Mouse (Mus musculus): ENCODE measurements around the gene Ric8a. TPM values are rescaled to one million over a fixed set of nuclear protein-coding genes. Genes with fewer than 3 reads are reported as not detected.
A peak's percentile ranks its signal among the peaks of the same experiment; 100 is the strongest.

Gene Ric8a
- polyA plus RNA-seq, 1 experiment from 2014 or later: 88.5 TPM

DNA sequence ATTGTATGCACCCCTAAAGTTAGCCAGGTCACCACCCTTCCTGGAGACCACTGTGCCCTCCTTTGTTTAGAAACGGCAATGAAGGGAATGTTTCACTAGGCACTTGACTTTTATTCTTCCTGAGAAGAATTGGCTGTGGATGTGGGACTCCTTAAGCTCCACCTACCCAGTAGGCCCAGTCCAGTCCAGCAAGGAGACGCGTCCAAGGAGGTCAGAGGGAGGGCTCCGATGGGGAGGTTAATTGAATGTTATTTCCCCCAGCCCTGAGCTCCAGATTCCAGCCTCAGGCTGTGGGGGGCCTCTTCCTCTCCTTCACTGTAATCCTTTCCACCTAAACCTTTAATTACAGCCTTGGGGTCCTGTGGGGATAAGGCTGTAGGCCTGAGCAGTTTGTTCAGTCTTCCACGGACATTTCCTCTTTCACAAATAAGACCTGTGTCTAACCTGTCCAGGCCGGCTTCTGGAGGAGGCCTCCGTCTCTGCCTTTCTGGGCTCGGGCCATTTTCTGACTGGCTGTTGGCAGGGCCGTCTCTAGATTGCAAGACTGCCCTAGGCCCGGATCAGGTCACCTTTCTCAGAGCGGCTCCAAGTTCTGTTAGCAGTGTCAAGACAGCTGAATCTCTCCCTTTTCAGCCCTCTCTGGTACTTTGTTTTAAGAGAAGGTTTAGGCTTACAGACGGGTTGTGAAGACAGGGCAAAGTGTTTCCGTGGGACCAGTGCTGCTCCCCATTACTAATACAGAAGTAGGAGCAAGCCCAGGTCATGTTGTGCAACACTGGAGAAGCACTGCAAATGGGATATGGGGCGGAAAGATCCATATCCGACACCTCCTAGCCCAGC, 45.5 kb downstream of the Ric8a start:
- no peaks in the 10 kb centered on the region for H3K27me3 ChIP-seq
- H3K9ac ChIP-seq: no peak overlapping the region
- H3K4me1 ChIP-seq: 0 out of 2 replicates have a peak, but pooled peaks cover 4% of the 10 kb centered on the region
- peaks cover 26% of the 10 kb centered on the region for H3K36me3 ChIP-seq
- H3K4me3 ChIP-seq: no peak overlapping the region
- ATAC-seq (ENCODE audit: low FRiP score): no peak
- no peak overlapping the region for H3K4me2 ChIP-seq (replicated peaks)
- H3K9me3 ChIP-seq (replicated peaks): no peaks in the 10 kb centered on the region
- H3K27ac ChIP-seq: no peak overlapping the region
- 80% methylated on average over 15 of the region's 15 CpGs for WGBS

- Histone ChIP-seq H3K9ac (no peak overlapping the region; the same call in 1 of the 2 replicates), H3K4me3 (no peak overlapping the region), H3K27ac (no peak overlapping the region), H3K4me2 (replicated peaks) (no peak overlapping the region), H3K4me1 (0 out of 2 replicates have a peak, but pooled peaks cover 4% of the 10 kb centered on the region), H3K27me3 (no peaks in the 10 kb centered on the region), H3K9me3 (replicated peaks) (no peaks in the 10 kb centered on the region), H3K36me3 (peaks cover 16% of the 10 kb centered on the region)
- ATAC-seq (ENCODE audit: low FRiP score): no peak; the same call in 1 of the 2 replicates
- WGBS: 23% methylated on average over 13 of the region's 13 CpGs
Measured at GRCm38 (mm10) chr7:140903212-140903611, 46.5 kb downstream of the Ric8a start.

GRCm38 (mm10) chr7:140905642-140906081, 48.9 kb downstream of the Ric8a start:
- no peak overlapping the region for H3K9ac ChIP-seq
- no peak overlapping the region for H3K27ac ChIP-seq
- no peaks in the 10 kb centered on the region for H3K36me3 ChIP-seq
- H3K4me1 ChIP-seq: peaks cover 7% of the 10 kb centered on the region; the same call in 1 of the 2 replicates
- H3K4me2 ChIP-seq (replicated peaks): no peak overlapping the region
- 85% methylated on average over 2 of the region's 2 CpGs for WGBS
- H3K9me3 ChIP-seq (replicated peaks): no peaks in the 10 kb centered on the region
- H3K4me3 ChIP-seq: no peak overlapping the region
- H3K27me3 ChIP-seq: no peaks in the 10 kb centered on the region
- ATAC-seq (ENCODE audit: low FRiP score): no peak

DNA sequence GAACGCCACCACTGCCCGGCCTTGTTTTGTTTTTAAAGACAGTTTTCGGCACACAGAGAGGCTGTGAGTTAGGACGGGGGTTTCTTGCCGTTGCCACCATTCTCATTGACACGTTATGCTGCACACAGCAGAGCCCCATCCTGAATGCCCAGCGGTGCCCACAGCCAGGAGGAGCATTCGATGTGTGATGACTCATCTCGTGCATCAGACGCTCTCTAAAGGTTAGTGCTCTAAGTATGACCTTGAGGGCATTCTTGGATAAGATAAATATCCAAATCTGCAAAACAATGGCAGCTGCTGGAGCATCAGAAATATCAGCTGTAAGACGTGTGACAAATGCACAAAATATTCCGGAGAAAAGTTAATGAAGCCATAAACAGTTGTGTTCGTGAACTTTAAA, 50.4 kb downstream of the Ric8a start:
- no peaks in the 10 kb centered on the region for H3K36me3 ChIP-seq
- no peaks in the 10 kb centered on the region for H3K27me3 ChIP-seq
- H3K4me1 ChIP-seq: peaks cover 7% of the 10 kb centered on the region; the same call in 1 of the 2 replicates
- H3K27ac ChIP-seq: no peak overlapping the region
- 86% methylated on average over 13 of the region's 13 CpGs for WGBS
- H3K9me3 ChIP-seq (replicated peaks): no peaks in the 10 kb centered on the region
- no peak for ATAC-seq (ENCODE audit: low FRiP score)
- no peak overlapping the region for H3K9ac ChIP-seq
- H3K4me2 ChIP-seq (replicated peaks): no peak overlapping the region
- H3K4me3 ChIP-seq: no peak overlapping the region

DNA sequence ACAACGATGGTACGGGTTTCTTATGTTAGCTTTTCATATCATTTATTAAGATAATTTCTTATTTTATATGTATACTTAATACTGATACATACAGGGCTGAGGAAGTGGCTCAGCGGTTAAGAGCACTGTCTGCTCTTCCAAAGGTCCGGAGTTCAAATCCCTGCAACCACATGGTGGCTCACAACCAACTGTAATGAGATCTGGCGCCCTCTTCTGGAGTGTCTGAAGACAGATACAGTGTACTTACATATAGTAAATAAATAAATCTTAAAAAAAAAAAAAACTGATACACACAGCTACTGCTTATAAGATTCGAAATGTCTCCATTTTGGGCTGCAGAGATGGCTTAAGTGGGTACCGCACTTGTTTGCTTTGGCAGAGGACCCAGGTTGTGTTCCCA, 50.9 kb downstream of the Ric8a start:
- Histone ChIP-seq H3K4me2 (replicated peaks) (no peak overlapping the region), H3K36me3 (no peaks in the 10 kb centered on the region), H3K27ac (no peak overlapping the region), H3K9me3 (replicated peaks) (no peaks in the 10 kb centered on the region), H3K9ac (no peak overlapping the region), H3K4me3 (no peak overlapping the region), H3K27me3 (no peaks in the 10 kb centered on the region), H3K4me1 (peaks cover 7% of the 10 kb centered on the region; the same call in 1 of the 2 replicates)
- no peak for ATAC-seq (ENCODE audit: low FRiP score)
- 85% methylated on average over 7 of the region's 7 CpGs for WGBS

- Histone ChIP-seq H3K4me2 (replicated peaks) (no peak overlapping the region), H3K9ac (no peak overlapping the region), H3K4me3 (no peak overlapping the region)
Measured at GRCm38 (mm10) chr7:140908181-140908580, 51.4 kb downstream of the Ric8a start.

GRCm38 (mm10) chr7:140908634-140909107, 51.9 kb downstream of the Ric8a start:
- H3K4me2 ChIP-seq (replicated peaks): peak overlapping the region; percentile 76
- H3K9me3 ChIP-seq (replicated peaks): no peaks in the 10 kb centered on the region
- no peak overlapping the region for H3K27ac ChIP-seq
- ATAC-seq (ENCODE audit: low FRiP score): peak; percentile 56
- H3K4me3 ChIP-seq: peak overlapping the region; percentile 35
- no peaks in the 10 kb centered on the region for H3K27me3 ChIP-seq
- 1% methylated on average over 19 of the region's 19 CpGs for WGBS
- peaks cover 4% of the 10 kb centered on the region; the same call in 1 of the 2 replicates for H3K4me1 ChIP-seq
- peak overlapping the region; percentile 39; the same call in 1 of the 2 replicates for H3K9ac ChIP-seq
- no peaks in the 10 kb centered on the region for H3K36me3 ChIP-seq

More at GRCm38 (mm10) chr7:140908181-140908580, 51.4 kb downstream of the Ric8a start:
- Histone ChIP-seq H3K27ac (no peak overlapping the region), H3K27me3 (no peaks in the 10 kb centered on the region), H3K4me1 (peaks cover 4% of the 10 kb centered on the region; the same call in 1 of the 2 replicates), H3K36me3 (no peaks in the 10 kb centered on the region), H3K9me3 (replicated peaks) (no peaks in the 10 kb centered on the region)
- WGBS: 49% methylated on average over 7 of the region's 7 CpGs
- ATAC-seq (ENCODE audit: low FRiP score): no peak

DNA sequence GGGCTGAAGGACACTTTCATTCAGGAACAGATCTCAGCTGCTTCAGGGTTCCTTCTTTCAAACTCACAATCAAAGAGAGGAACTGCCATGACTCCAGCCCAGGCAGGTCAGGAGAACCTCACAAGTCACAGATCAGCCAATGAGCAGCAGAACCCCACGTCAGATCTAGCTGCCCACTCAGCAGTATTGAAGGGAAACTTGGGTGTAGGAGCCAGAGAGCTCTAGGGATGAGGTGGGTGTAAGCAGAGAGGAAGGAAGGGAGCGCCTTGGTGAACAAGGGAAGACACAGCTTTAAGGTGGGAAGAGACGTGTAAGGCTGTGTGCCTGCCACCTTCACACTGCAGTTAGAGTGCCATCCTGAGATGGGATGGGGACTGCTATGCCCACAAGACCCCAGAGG, 55.5 kb downstream of the Ric8a start:
- Histone ChIP-seq H3K27me3 (0 out of 2 replicates have a peak, but pooled peaks cover under 1% of the 10 kb centered on the region), H3K4me2 (replicated peaks) (no peak overlapping the region), H3K4me3 (no peak overlapping the region), H3K9ac (no peak overlapping the region), H3K4me1 (peaks cover 4% of the 10 kb centered on the region; the same call in 1 of the 2 replicates), H3K9me3 (replicated peaks) (no peaks in the 10 kb centered on the region), H3K27ac (no peak overlapping the region), H3K36me3 (no peaks in the 10 kb centered on the region)
- WGBS: 75% methylated on average over 3 of the region's 3 CpGs
- no peak for ATAC-seq (ENCODE audit: low FRiP score)

DNA sequence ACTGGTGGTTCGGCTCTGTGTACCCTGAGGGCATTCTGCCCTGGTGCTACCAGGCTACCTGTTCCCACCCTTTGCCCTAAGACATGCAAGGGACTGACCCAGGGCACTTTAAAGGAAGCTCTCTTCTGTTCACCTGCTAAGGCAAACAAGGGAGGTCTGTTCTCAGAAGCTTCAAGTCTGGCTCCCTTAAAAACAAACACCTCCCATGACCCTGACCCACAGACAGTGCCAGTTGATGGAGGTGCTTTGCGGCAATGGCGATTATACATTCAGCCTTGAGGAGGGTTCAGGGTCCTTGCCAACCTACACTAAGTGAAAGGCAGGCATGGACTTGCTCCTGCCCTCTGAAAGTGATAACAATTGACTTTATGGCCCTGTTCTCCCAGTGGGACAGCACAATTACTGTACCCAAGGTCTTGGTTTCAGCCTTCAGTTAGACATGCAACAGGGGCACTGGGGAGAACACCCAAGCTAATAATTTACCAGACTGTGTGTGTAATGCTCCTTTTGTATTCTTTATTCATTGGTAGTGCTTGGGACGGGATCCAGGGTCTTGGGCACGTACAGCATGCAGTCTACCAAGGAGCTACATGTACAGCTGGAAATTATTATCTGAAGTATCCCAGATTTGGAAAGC, 56.2 kb downstream of the Ric8a start:
- Histone ChIP-seq H3K27ac (no peak overlapping the region), H3K27me3 (peaks cover 7% of the 10 kb centered on the region), H3K36me3 (no peaks in the 10 kb centered on the region), H3K9me3 (replicated peaks) (no peaks in the 10 kb centered on the region), H3K9ac (no peak overlapping the region), H3K4me2 (replicated peaks) (no peak overlapping the region), H3K4me3 (no peak overlapping the region), H3K4me1 (peaks cover 4% of the 10 kb centered on the region; the same call in 1 of the 2 replicates)
- no peak for ATAC-seq (ENCODE audit: low FRiP score)
- 64% methylated on average over 5 of the region's 5 CpGs for WGBS

Other genes starting within 250 kb of the Ric8a start
- not detected in 2 replicates for gene Olfr61, start 228.0 kb upstream of the Ric8a start, polyA plus RNA-seq (2016; fragmentation: Nextera tagmentation; extraction: Ambion mirVana)
- not detected in 2 replicates for gene Olfr53, start 210.5 kb upstream of the Ric8a start, polyA plus RNA-seq (2016; fragmentation: Nextera tagmentation; extraction: Ambion mirVana)
- not detected in 2 replicates for gene Olfr539, start 197.0 kb upstream of the Ric8a start, polyA plus RNA-seq (2016; fragmentation: Nextera tagmentation; extraction: Ambion mirVana)
- gene Olfr45, start 175.0 kb upstream of the Ric8a start, polyA plus RNA-seq (2016; fragmentation: Nextera tagmentation; extraction: Ambion mirVana): not detected in 2 replicates
- gene Olfr541, start 159.7 kb upstream of the Ric8a start, polyA plus RNA-seq (2016; fragmentation: Nextera tagmentation; extraction: Ambion mirVana): not detected in 2 replicates
- not detected in 2 replicates for gene Cyp2e1, start 93.2 kb upstream of the Ric8a start, polyA plus RNA-seq (2016; fragmentation: Nextera tagmentation; extraction: Ambion mirVana)
- gene Syce1, start 69.1 kb upstream of the Ric8a start, polyA plus RNA-seq (2016; fragmentation: Nextera tagmentation; extraction: Ambion mirVana): 0.19 and 0.36 TPM in 2 replicates
- 12.3 and 13.4 TPM in 2 replicates for gene Zfp941, start 34.8 kb upstream of the Ric8a start, polyA plus RNA-seq (2016; fragmentation: Nextera tagmentation; extraction: Ambion mirVana)
- gene Urah, start 21.9 kb upstream of the Ric8a start, polyA plus RNA-seq (2016; fragmentation: Nextera tagmentation; extraction: Ambion mirVana): 0.93 TPM in 1 of 2 replicates, not detected in the other
- gene Scgb1c1, start 11.4 kb upstream of the Ric8a start, polyA plus RNA-seq (2016; fragmentation: Nextera tagmentation; extraction: Ambion mirVana): not detected in 2 replicates
- not detected in 2 replicates for gene Odf3, start 9.2 kb upstream of the Ric8a start, polyA plus RNA-seq (2016; fragmentation: Nextera tagmentation; extraction: Ambion mirVana)
- gene Gm45785, start 626 bp upstream of the Ric8a start, polyA plus RNA-seq (2016; fragmentation: Nextera tagmentation; extraction: Ambion mirVana): not detected in 2 replicates
- gene Bet1l, start 620 bp downstream of the Ric8a start, polyA plus RNA-seq (2016; fragmentation: Nextera tagmentation; extraction: Ambion mirVana): 30.9 and 33.4 TPM in 2 replicates
- 279 and 282 TPM in 2 replicates for gene Psmd13, start 25.0 kb downstream of the Ric8a start, polyA plus RNA-seq (2016; fragmentation: Nextera tagmentation; extraction: Ambion mirVana)
- 25.8 and 27.1 TPM in 2 replicates for gene Sirt3, start 25.4 kb downstream of the Ric8a start, polyA plus RNA-seq (2016; fragmentation: Nextera tagmentation; extraction: Ambion mirVana)
- gene Cox8b, start 43.5 kb downstream of the Ric8a start, polyA plus RNA-seq (2016; fragmentation: Nextera tagmentation; extraction: Ambion mirVana): 0.81 TPM in 1 of 2 replicates, not detected in the other
- gene Nlrp6, start 63.9 kb downstream of the Ric8a start, polyA plus RNA-seq (2016; fragmentation: Nextera tagmentation; extraction: Ambion mirVana): 0.13 and 0.27 TPM in 2 replicates
- gene Pgghg, start 84.4 kb downstream of the Ric8a start, polyA plus RNA-seq (2016; fragmentation: Nextera tagmentation; extraction: Ambion mirVana): 15.5 and 16.8 TPM in 2 replicates
- gene Ifitm5, start 93.3 kb downstream of the Ric8a start, polyA plus RNA-seq (2016; fragmentation: Nextera tagmentation; extraction: Ambion mirVana): 0.43 and 1.6 TPM in 2 replicates
- gene Gm45717, start 99.0 kb downstream of the Ric8a start, polyA plus RNA-seq (2016; fragmentation: Nextera tagmentation; extraction: Ambion mirVana): 0.97 TPM in 1 of 2 replicates, not detected in the other
- gene Ifitm2, start 99.0 kb downstream of the Ric8a start, polyA plus RNA-seq (2016; fragmentation: Nextera tagmentation; extraction: Ambion mirVana): 326 and 340 TPM in 2 replicates
- gene Ifitm1, start 110.3 kb downstream of the Ric8a start, polyA plus RNA-seq (2016; fragmentation: Nextera tagmentation; extraction: Ambion mirVana): 8.8 and 9.1 TPM in 2 replicates
- 22.5 and 26.0 TPM in 2 replicates for gene Ifitm3, start 153.8 kb downstream of the Ric8a start, polyA plus RNA-seq (2016; fragmentation: Nextera tagmentation; extraction: Ambion mirVana)
- not detected in 2 replicates for gene Ifitm6, start 161.0 kb downstream of the Ric8a start, polyA plus RNA-seq (2016; fragmentation: Nextera tagmentation; extraction: Ambion mirVana)
- not detected in 2 replicates for gene Gm17387, start 172.2 kb downstream of the Ric8a start, polyA plus RNA-seq (2016; fragmentation: Nextera tagmentation; extraction: Ambion mirVana)
- gene B4galnt4, start 204.1 kb downstream of the Ric8a start, polyA plus RNA-seq (2016; fragmentation: Nextera tagmentation; extraction: Ambion mirVana): 46.1 and 46.5 TPM in 2 replicates
- gene Pkp3, start 221.3 kb downstream of the Ric8a start, polyA plus RNA-seq (2016; fragmentation: Nextera tagmentation; extraction: Ambion mirVana): 3.1 and 4.5 TPM in 2 replicates
- gene Sigirr, start 243.6 kb downstream of the Ric8a start, polyA plus RNA-seq (2016; fragmentation: Nextera tagmentation; extraction: Ambion mirVana): 1.7 and 2.6 TPM in 2 replicates